In the genomic region with DNA sequence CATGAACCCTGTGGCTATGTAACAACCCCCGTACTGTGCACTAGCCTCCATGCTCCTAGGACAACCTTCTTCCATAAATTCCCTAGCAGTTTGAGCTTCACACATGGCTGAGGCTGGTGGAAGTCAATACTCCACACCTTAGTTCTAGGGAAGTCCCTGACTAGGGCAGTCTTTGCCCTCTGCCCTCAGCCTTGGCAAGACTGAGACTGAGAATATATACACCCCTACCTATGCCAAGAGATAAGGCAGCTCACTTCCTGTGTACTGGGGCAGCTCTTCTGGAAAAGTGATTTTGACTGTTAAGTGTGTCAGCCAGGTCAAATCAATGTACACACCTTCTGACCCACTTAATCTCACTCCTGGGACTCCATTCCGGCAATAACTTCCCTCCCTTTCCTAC, we compare ENCODE assay signal across 10 mouse cellular contexts. TPM values are rescaled to one million over a fixed set of nuclear protein-coding genes. Genes with fewer than 3 reads are reported as not detected.
DNase-seq lines count a peak whose midpoint lies in the region; ATAC-seq and TF ChIP-seq lines count a peak whose summit lies in the region.
"Had no signal": no experiment of that assay in that cellular context is flagged by ENCODE, and none has a peak within 500 bp of the region (broad histone marks: within the 10 kb centered on the region; RNA-seq: fewer than 3 reads in every experiment).

No protein-coding gene starts in this region.

- ATAC-seq in lung, postnatal 0 days: peak; percentile 74
- peak; percentile 98 for ATAC-seq in stomach, postnatal 0 days (ENCODE audit: low FRiP score, low TSS enrichment)

- H3K4me2 ChIP-seq in lung, postnatal 0 days (replicated peaks; ENCODE audit: low read depth, low read length): no peak overlapping the region
- H3K4me2 ChIP-seq in stomach, postnatal 0 days (replicated peaks; ENCODE audit: low read depth): no peak overlapping the region
- H3K4me2 ChIP-seq: heart, embryonic 15.5 days; neural tube, embryonic 12.5 days had no signal

- peak; percentile 29 for DNase-seq in adrenal gland, postnatal 10 days
- no peak for DNase-seq in adrenal gland, postnatal 36 days
- peak; percentile 70 for DNase-seq in lung, postnatal 0 days (ENCODE audit: low spot score)
- DNase-seq in lung, postnatal 36 days: no peak
- peak; percentile 54 for DNase-seq in kidney, postnatal 10 days
- DNase-seq in stomach, postnatal 0 days (ENCODE audit: low spot score): peak; percentile 82
- no peak for DNase-seq in cerebellum, postnatal 10 days
- no peak for DNase-seq in Muller cell, postnatal 12 days (ENCODE audit: inconsistent ontology term)

- WGBS in lung, postnatal 0 days: 49% methylated on average over 2 of the region's 2 CpGs
- 40% methylated on average over 2 of the region's 2 CpGs for WGBS in stomach, postnatal 0 days

- H3K9me3 ChIP-seq in lung, postnatal 0 days (ENCODE audit: low read length): no peaks in the 10 kb centered on the region
- no peaks in the 10 kb centered on the region for H3K9me3 ChIP-seq in stomach, postnatal 0 days (ENCODE audit: control insufficient read depth, low read length)
- H3K9me3 ChIP-seq: heart, embryonic 15.5 days; neural tube, embryonic 12.5 days had no signal

- no peak overlapping the region for H3K9ac ChIP-seq in lung, postnatal 0 days (replicated peaks; ENCODE audit: low read depth)
- H3K9ac ChIP-seq in stomach, postnatal 0 days (ENCODE audit: low read length): no peak overlapping the region
- H3K9ac ChIP-seq: heart, embryonic 15.5 days; neural tube, embryonic 12.5 days had no signal

- H3K4me1 ChIP-seq in lung, postnatal 0 days (ENCODE audit: insufficient read depth, low read depth, low read length): peaks cover 31% of the 10 kb centered on the region; the same call in 1 of the 2 replicates
- H3K4me1 ChIP-seq in stomach, postnatal 0 days (replicated peaks; ENCODE audit: control insufficient read depth, insufficient read depth): peaks cover 4% of the 10 kb centered on the region

- no peak for TF ChIP-seq CTCF in lung, postnatal 0 days (IDR thresholded peaks at IDR 0.05)
- no peak for TF ChIP-seq CTCF in stomach, postnatal 0 days (IDR thresholded peaks at IDR 0.05; ENCODE audit: low read depth)

- peak overlapping the region; percentile 78 for H3K27ac ChIP-seq in lung, postnatal 0 days (ENCODE audit: low read length)
- peak overlapping the region; percentile 63 for H3K27ac ChIP-seq in stomach, postnatal 0 days (replicated peaks)
- H3K27ac ChIP-seq: heart, embryonic 15.5 days; neural tube, embryonic 12.5 days had no signal

- H3K36me3 ChIP-seq in lung, postnatal 0 days (ENCODE audit: insufficient read depth, low read length): no peaks in the 10 kb centered on the region
- no peaks in the 10 kb centered on the region for H3K36me3 ChIP-seq in stomach, postnatal 0 days (ENCODE audit: control insufficient read depth, insufficient read depth, low read length)
- H3K36me3 ChIP-seq: heart, embryonic 15.5 days; neural tube, embryonic 12.5 days had no signal

- no peaks in the 10 kb centered on the region for H3K27me3 ChIP-seq in lung, postnatal 0 days (replicated peaks; ENCODE audit: insufficient read depth, low read length)
- H3K27me3 ChIP-seq in stomach, postnatal 0 days (ENCODE audit: control insufficient read depth, insufficient read depth, low read length): no peaks in the 10 kb centered on the region
- H3K27me3 ChIP-seq: heart, embryonic 15.5 days; neural tube, embryonic 12.5 days had no signal

- no peak for TF ChIP-seq EP300 in lung, postnatal 0 days (IDR thresholded peaks at IDR 0.05)
- no peak for TF ChIP-seq EP300 in stomach, postnatal 0 days (optimal IDR thresholded peaks at IDR 0.05)

- no peak overlapping the region for H3K4me3 ChIP-seq in lung, postnatal 0 days (ENCODE audit: low read depth, low read length)
- no peak overlapping the region for H3K4me3 ChIP-seq in stomach, postnatal 0 days (ENCODE audit: low read depth, low read length)
- H3K4me3 ChIP-seq: heart, embryonic 15.5 days; neural tube, embryonic 12.5 days had no signal

RNA-seq across cellular contexts. Expression of a gene that starts 34.0 kb away (rescaled TPM):
- 1 to 10 TPM; 1.5 to 1.7 TPM for total RNA-seq in adrenal gland, postnatal 10 days (2021)
- total RNA-seq in adrenal gland, postnatal 36 days (2021): 1 to 10 TPM; 1.2 to 2.6 TPM
- 0.38 and 0.58 TPM in 2 replicates for polyA plus RNA-seq in lung, postnatal 0 days (2015; fragmentation: Nextera tagmentation; extraction: Ambion mirVana)
- 0.07 and 0.22 TPM in 2 replicates for polyA plus RNA-seq in stomach, postnatal 0 days (2015; fragmentation: Nextera tagmentation; extraction: Ambion mirVana)

RNA-seq across cellular contexts. Expression of a gene that starts 39.6 kb away (rescaled TPM):
- total RNA-seq in adrenal gland, postnatal 10 days (2021): 10 to 100 TPM; 50.0 to 53.8 TPM
- total RNA-seq in adrenal gland, postnatal 36 days (2021): 10 to 100 TPM; 31.5 to 37.3 TPM
- 77.3 and 84.9 TPM in 2 replicates for polyA plus RNA-seq in lung, postnatal 0 days (2015; fragmentation: Nextera tagmentation; extraction: Ambion mirVana)
- polyA plus RNA-seq in stomach, postnatal 0 days (2015; fragmentation: Nextera tagmentation; extraction: Ambion mirVana): 38.1 and 38.8 TPM in 2 replicates

Comparison
In these comparisons a context has a peak if more than half of its experiments do, and no peak if none do; other contexts are left out.
1. DNase-seq: peak in adrenal gland, postnatal 10 days (single experiment), lung, postnatal 0 days (single experiment), kidney, postnatal 10 days (single experiment) and stomach, postnatal 0 days (single experiment); none in adrenal gland, postnatal 36 days (0 of 2), lung, postnatal 36 days (single experiment), cerebellum, postnatal 10 days (0 of 2) and Muller cell, postnatal 12 days (single experiment).